8 mouse cellular contexts compared by ENCODE assay signal in genomic region chr2:29787937-29788681, GRCm38 (mm10). TPM values are rescaled to one million over a fixed set of nuclear protein-coding genes. Genes with fewer than 3 reads are reported as not detected.
A peak's percentile ranks its signal among the peaks of the same experiment; 100 is the strongest.
DNase-seq lines count a peak whose midpoint lies in the region; ATAC-seq and TF ChIP-seq lines count a peak whose summit lies in the region.

TSS of gene Trub2 (minus strand) at chr2:29788502.

- H3K4me2 ChIP-seq in embryonic facial prominence, embryonic 12.5 days (replicated peaks) = peak within 1 kb of the TSS; percentile 80
- peak within 1 kb of the TSS; percentile 76 for H3K4me2 ChIP-seq in limb, embryonic 11.5 days (ENCODE audit: low read depth, severe bottlenecking)
- H3K4me2 ChIP-seq in midbrain, embryonic 13.5 days (replicated peaks) = peak within 1 kb of the TSS; percentile 74

- H3K36me3 ChIP-seq in embryonic facial prominence, embryonic 12.5 days = peaks cover 63% of the 10 kb centered on the region
- H3K36me3 ChIP-seq in kidney, adult 2 months (ENCODE audit: control insufficient read depth, insufficient read depth, low read length) = no peaks in the 10 kb centered on the region; the same call in 1 of the 2 replicates
- H3K36me3 ChIP-seq in limb, embryonic 11.5 days (ENCODE audit: control insufficient read depth, insufficient read depth, low read length) = peaks cover 18% of the 10 kb centered on the region
- H3K36me3 ChIP-seq in midbrain, embryonic 13.5 days = peaks cover 60% of the 10 kb centered on the region

- no peak for TF ChIP-seq CTCF in kidney, adult 2 months (conservative IDR thresholded peaks at IDR 0.05; ENCODE audit: insufficient read depth, insufficient read length, low read depth, low read length)

- under 1% methylated on average over 45 of the region's 45 CpGs for WGBS in embryonic facial prominence, embryonic 12.5 days
- WGBS in kidney, adult 2 months = under 1% methylated on average over 45 of the region's 45 CpGs
- under 1% methylated on average over 45 of the region's 45 CpGs for WGBS in limb, embryonic 11.5 days
- 1% methylated on average over 45 of the region's 45 CpGs for WGBS in midbrain, embryonic 13.5 days

- peak within 1 kb of the TSS; percentile 75 for H3K9ac ChIP-seq in embryonic facial prominence, embryonic 12.5 days
- peak within 1 kb of the TSS; percentile 74 for H3K9ac ChIP-seq in limb, embryonic 11.5 days (ENCODE audit: low read length)
- H3K9ac ChIP-seq in midbrain, embryonic 13.5 days (replicated peaks) = peak within 1 kb of the TSS; percentile 85

- peaks cover 16% of the 10 kb centered on the region for H3K4me1 ChIP-seq in embryonic facial prominence, embryonic 12.5 days
- H3K4me1 ChIP-seq in kidney, adult 2 months (ENCODE audit: control insufficient read depth, insufficient read depth, low read length) = 0 out of 2 replicates have a peak, but pooled peaks cover 3% of the 10 kb centered on the region
- H3K4me1 ChIP-seq in limb, embryonic 11.5 days (ENCODE audit: control insufficient read depth, insufficient read depth, low read length) = peaks cover 2% of the 10 kb centered on the region
- peaks cover 21% of the 10 kb centered on the region for H3K4me1 ChIP-seq in midbrain, embryonic 13.5 days (replicated peaks)

- H3K9me3 ChIP-seq in embryonic facial prominence, embryonic 12.5 days = no peaks in the 10 kb centered on the region
- H3K9me3 ChIP-seq in limb, embryonic 11.5 days (ENCODE audit: control insufficient read depth, low read length) = no peaks in the 10 kb centered on the region
- H3K9me3 ChIP-seq in midbrain, embryonic 13.5 days = no peaks in the 10 kb centered on the region

- H3K4me3 ChIP-seq in embryonic facial prominence, embryonic 12.5 days = peak within 1 kb of the TSS; percentile 89
- peak within 1 kb of the TSS; percentile 94 for H3K4me3 ChIP-seq in kidney, adult 2 months (ENCODE audit: insufficient read depth, low read depth, low read length)
- H3K4me3 ChIP-seq in limb, embryonic 11.5 days (ENCODE audit: low read depth, low read length) = peak within 1 kb of the TSS; percentile 87
- H3K4me3 ChIP-seq in midbrain, embryonic 13.5 days (replicated peaks) = peak within 1 kb of the TSS; percentile 82

- ATAC-seq in embryonic facial prominence, embryonic 12.5 days (ENCODE audit: insufficient number of reproducible peaks, insufficient read depth, low FRiP score, low TSS enrichment) = peak; percentile 82
- ATAC-seq in limb, embryonic 11.5 days (ENCODE audit: insufficient number of reproducible peaks, low FRiP score, low TSS enrichment, low read depth) = peak; percentile 61
- peak; percentile 92 for ATAC-seq in midbrain, embryonic 13.5 days

- H3K27ac ChIP-seq in embryonic facial prominence, embryonic 12.5 days = peak within 1 kb of the TSS; percentile 46; the same call in 1 of the 2 replicates
- H3K27ac ChIP-seq in kidney, adult 2 months (ENCODE audit: insufficient read depth, low read depth, low read length) = peak within 1 kb of the TSS; percentile 77
- no peak within 1 kb of the TSS; the same call in 1 of the 2 replicates for H3K27ac ChIP-seq in limb, embryonic 11.5 days (replicated peaks; ENCODE audit: low read depth, low read length)
- H3K27ac ChIP-seq in midbrain, embryonic 13.5 days = peak within 1 kb of the TSS; percentile 78

- TF ChIP-seq POLR2A in kidney, adult 2 months (IDR thresholded peaks at IDR 0.05; ENCODE audit: low read depth, low read length) = no peak

- peak; percentile 77 for DNase-seq in 3T3-L1 (ENCODE audit: low read depth, low spot score)
- DNase-seq in adrenal gland, postnatal 36 days = peak; percentile 91 to 92
- DNase-seq in heart, adult 11 months = peak; percentile 98
- peak; percentile 94 for DNase-seq in kidney, adult 2 months
- DNase-seq in limb, embryonic 11.5 days (ENCODE audit: low spot score) = peak; percentile 85
- peak; percentile 72 for DNase-seq in spleen, adult 12 weeks (ENCODE audit: low spot score)

- H3K27me3 ChIP-seq in embryonic facial prominence, embryonic 12.5 days = no peaks in the 10 kb centered on the region
- H3K27me3 ChIP-seq in kidney, adult 2 months (replicated peaks; ENCODE audit: control insufficient read depth, insufficient read depth, low read length) = no peaks in the 10 kb centered on the region
- H3K27me3 ChIP-seq in limb, embryonic 11.5 days (ENCODE audit: control insufficient read depth, insufficient read depth, low read length) = no peaks in the 10 kb centered on the region
- no peaks in the 10 kb centered on the region for H3K27me3 ChIP-seq in midbrain, embryonic 13.5 days

RNA-seq across cellular contexts. Expression of gene Trub2, which starts in this region (rescaled TPM):
- total RNA-seq in adrenal gland, postnatal 36 days (2021) = 10 to 100 TPM; 33.3 to 37.7 TPM
- 48.6 and 54.6 TPM in 2 replicates for polyA plus RNA-seq in embryonic facial prominence, embryonic 12.5 days (2016; fragmentation: Nextera tagmentation; extraction: Ambion mirVana)
- 32.7 and 46.2 TPM in 2 replicates for polyA plus RNA-seq in kidney, adult 2 months (2012; rRNA removed)
- polyA plus RNA-seq in limb, embryonic 11.5 days (2014; fragmentation: Nextera tagmentation; extraction: Ambion mirVana) = 32.2 and 36.1 TPM in 2 replicates
- polyA plus RNA-seq in midbrain, embryonic 13.5 days (2015; fragmentation: Nextera tagmentation; extraction: Ambion mirVana) = 44.7 and 45.5 TPM in 2 replicates
